15 mouse cellular contexts compared by ENCODE assay signal in genomic region chr9:120735217-120735616, GRCm38 (mm10).
DNase-seq lines count a peak whose midpoint lies in the region; ATAC-seq lines count a peak whose summit lies in the region.
"Had no signal": no experiment of that assay in that cellular context is flagged by ENCODE, and none has a peak within 500 bp of the region (broad histone marks: within the 10 kb centered on the region; RNA-seq: fewer than 3 reads in every experiment).

No protein-coding gene starts in this region.

- H3K9me3 ChIP-seq in midbrain, embryonic 14.5 days (ENCODE audit: control insufficient read depth, low read length), result no peaks in the 10 kb centered on the region
- no peaks in the 10 kb centered on the region for H3K9me3 ChIP-seq in midbrain, embryonic 16.5 days (replicated peaks; ENCODE audit: control insufficient read depth, low read length, poor library complexity, severe bottlenecking)
- H3K9me3 ChIP-seq in embryonic facial prominence, embryonic 10.5 days, result no peaks in the 10 kb centered on the region
- no peaks in the 10 kb centered on the region for H3K9me3 ChIP-seq in kidney, embryonic 15.5 days (replicated peaks)
- H3K9me3 ChIP-seq: embryonic facial prominence, embryonic 12.5 days; liver, embryonic 12.5 days had no signal

- DNase-seq in adrenal gland, adult (ENCODE audit: inconsistent age in 2 of 2, low spot score in 1 of 2), result peak; percentile 87 to 92
- no peak for DNase-seq in adrenal gland, postnatal 4 days (ENCODE audit: low spot score in 2 of 2)
- DNase-seq in heart, postnatal 10 days, result peak; percentile 29 to 46
- DNase-seq in heart, adult 9 months (ENCODE audit: low spot score in 2 of 2), result no peak
- no peak for DNase-seq in midbrain, embryonic 14.5 days
- DNase-seq in embryonic facial prominence, embryonic 10.5 days (ENCODE audit: low spot score), result no peak
- DNase-seq: cerebellum, adult 11 months; cerebellum, postnatal 36 days; kidney, postnatal 14 days; layer of hippocampus, adult 9-11 months had no signal

- no peak overlapping the region for H3K4me2 ChIP-seq in midbrain, embryonic 14.5 days (ENCODE audit: low read length)
- no peak overlapping the region for H3K4me2 ChIP-seq in midbrain, embryonic 16.5 days (ENCODE audit: low read length)
- H3K4me2 ChIP-seq in kidney, embryonic 15.5 days, result no peak overlapping the region
- H3K4me2 ChIP-seq: embryonic facial prominence, embryonic 12.5 days; liver, embryonic 12.5 days had no signal

- H3K4me1 ChIP-seq in midbrain, embryonic 14.5 days (ENCODE audit: control insufficient read depth, insufficient read depth, low read length), result peaks cover 54% of the 10 kb centered on the region
- H3K4me1 ChIP-seq in midbrain, embryonic 16.5 days (ENCODE audit: control insufficient read depth, insufficient read depth, low read length), result peaks cover 31% of the 10 kb centered on the region
- H3K4me1 ChIP-seq in embryonic facial prominence, embryonic 10.5 days, result peaks cover 72% of the 10 kb centered on the region
- peaks cover 51% of the 10 kb centered on the region for H3K4me1 ChIP-seq in kidney, embryonic 15.5 days

- H3K36me3 ChIP-seq in midbrain, embryonic 14.5 days (ENCODE audit: control insufficient read depth, insufficient read depth, low read length), result no peaks in the 10 kb centered on the region
- no peaks in the 10 kb centered on the region for H3K36me3 ChIP-seq in midbrain, embryonic 16.5 days (ENCODE audit: control insufficient read depth, insufficient read depth, low read length)
- no peaks in the 10 kb centered on the region for H3K36me3 ChIP-seq in embryonic facial prominence, embryonic 10.5 days (replicated peaks)
- H3K36me3 ChIP-seq in kidney, embryonic 15.5 days, result no peaks in the 10 kb centered on the region
- H3K36me3 ChIP-seq: embryonic facial prominence, embryonic 12.5 days; liver, embryonic 12.5 days had no signal

- no peak overlapping the region for H3K9ac ChIP-seq in midbrain, embryonic 14.5 days (replicated peaks; ENCODE audit: low read length)
- no peak overlapping the region for H3K9ac ChIP-seq in midbrain, embryonic 16.5 days (ENCODE audit: low read depth, low read length)
- no peak overlapping the region for H3K9ac ChIP-seq in kidney, embryonic 15.5 days
- H3K9ac ChIP-seq: embryonic facial prominence, embryonic 12.5 days; liver, embryonic 12.5 days had no signal

- intact Hi-C loops in heart, postnatal 10 days (cut with DNase I), result loop anchor here (2.0 to 5.0 kb wide), 2 partner anchors 117 to 132 kb away; no protein-coding TSS in a partner anchor

- 0 out of 2 replicates have a peak overlapping the region, but pooled peaks have one; percentile 28 for H3K27ac ChIP-seq in midbrain, embryonic 14.5 days (replicated peaks; ENCODE audit: low read depth, low read length)
- H3K27ac ChIP-seq in midbrain, embryonic 16.5 days (ENCODE audit: low read length), result no peak overlapping the region
- H3K27ac ChIP-seq in embryonic facial prominence, embryonic 10.5 days (replicated peaks), result peak overlapping the region; percentile 40
- no peak overlapping the region for H3K27ac ChIP-seq in kidney, embryonic 15.5 days
- H3K27ac ChIP-seq: embryonic facial prominence, embryonic 12.5 days; liver, embryonic 12.5 days had no signal

- 69% methylated on average over 7 of the region's 7 CpGs for WGBS in midbrain, embryonic 14.5 days
- 57% methylated on average over 7 of the region's 7 CpGs for WGBS in midbrain, embryonic 16.5 days
- WGBS in embryonic facial prominence, embryonic 10.5 days, result 71% methylated on average over 7 of the region's 7 CpGs
- WGBS in kidney, embryonic 15.5 days, result 75% methylated on average over 7 of the region's 7 CpGs

- no peaks in the 10 kb centered on the region for H3K27me3 ChIP-seq in midbrain, embryonic 14.5 days (ENCODE audit: control insufficient read depth, insufficient read depth, low read length)
- no peaks in the 10 kb centered on the region for H3K27me3 ChIP-seq in midbrain, embryonic 16.5 days (ENCODE audit: control insufficient read depth, insufficient read depth, low read depth, low read length)
- peaks cover 27% of the 10 kb centered on the region for H3K27me3 ChIP-seq in embryonic facial prominence, embryonic 10.5 days (replicated peaks; ENCODE audit: low read depth, poor library complexity, severe bottlenecking)
- no peaks in the 10 kb centered on the region for H3K27me3 ChIP-seq in kidney, embryonic 15.5 days
- H3K27me3 ChIP-seq: embryonic facial prominence, embryonic 12.5 days; liver, embryonic 12.5 days had no signal

- H3K4me3 ChIP-seq in midbrain, embryonic 14.5 days (replicated peaks; ENCODE audit: low read depth, low read length), result no peak overlapping the region
- no peak overlapping the region for H3K4me3 ChIP-seq in midbrain, embryonic 16.5 days (ENCODE audit: low read depth, low read length)
- H3K4me3 ChIP-seq in embryonic facial prominence, embryonic 10.5 days, result no peak overlapping the region
- H3K4me3 ChIP-seq in kidney, embryonic 15.5 days (replicated peaks), result no peak overlapping the region
- H3K4me3 ChIP-seq: embryonic facial prominence, embryonic 12.5 days; liver, embryonic 12.5 days had no signal

- no peak for ATAC-seq in midbrain, embryonic 14.5 days (ENCODE audit: low FRiP score, low TSS enrichment)
- ATAC-seq in midbrain, embryonic 16.5 days, result no peak
- ATAC-seq in kidney, embryonic 15.5 days (replicated peaks; ENCODE audit: low FRiP score), result no peak
- ATAC-seq: intestine, embryonic 16.5 days; liver, embryonic 12.5 days had no signal

Comparison
In these comparisons a context has a peak if more than half of its experiments do, and no peak if none do; other contexts are left out.
1. DNase-seq: peak in adrenal gland, adult (2 of 2) and heart, postnatal 10 days (2 of 2); none in adrenal gland, postnatal 4 days (0 of 2), heart, adult 9 months (0 of 2), midbrain, embryonic 14.5 days (single experiment) and embryonic facial prominence, embryonic 10.5 days (single experiment).
2. H3K27ac ChIP-seq: peak in midbrain, embryonic 14.5 days (single experiment) and embryonic facial prominence, embryonic 10.5 days (single experiment); none in midbrain, embryonic 16.5 days (single experiment) and kidney, embryonic 15.5 days (single experiment).